Mouse (Mus musculus): ENCODE results near the gene Dync1li2. TPM values are rescaled to one million over a fixed set of nuclear protein-coding genes. Genes with fewer than 3 reads are reported as not detected.

The Dync1li2 gene
- 100 to 1,000 TPM in 1 of 2 experiments, 10 to 100 TPM in 1; 93.5 to 104 TPM for total RNA-seq (2021)

- intact Hi-C loops (cut with DNase I), result loop anchor here (1.0 to 5.0 kb wide), 5 partner anchors 48 to 200 kb away; partner anchors contain the start of genes Car7, Ciao2b, Cmtm4 and Nae1
- DNase-seq (ENCODE audit: low spot score), result peak; percentile 77
Measured at GRCm38 (mm10) chr8:104442299-104443124, at the start of gene Dync1li2. Gene Dync1li2, minus strand, starts transcription at chr8:104443047.

GRCm38 (mm10) chr8:104479091-104479490 lies 36.2 kb upstream of the Dync1li2 start:
- no peak for DNase-seq (ENCODE audit: low spot score)
- intact Hi-C loops (cut with DNase I), result no loop called here

- intact Hi-C loops (cut with DNase I), result no loop called here
- no peak for DNase-seq (ENCODE audit: low spot score)
Measured at GRCm38 (mm10) chr8:104472465-104472864, 29.6 kb upstream of the Dync1li2 start.

GRCm38 (mm10) chr8:104467463-104467862 lies 24.6 kb upstream of the Dync1li2 start:
- intact Hi-C loops (cut with DNase I), result no loop called here
- DNase-seq (ENCODE audit: low spot score), result no peak

- no peak for DNase-seq (ENCODE audit: low spot score)
- intact Hi-C loops (cut with DNase I), result no loop called here
Measured at GRCm38 (mm10) chr8:104452177-104452576, 9.3 kb upstream of the Dync1li2 start.

GRCm38 (mm10) chr8:104448796-104449195 lies 5.9 kb upstream of the Dync1li2 start:
- intact Hi-C loops (cut with DNase I), result no loop called here

GRCm38 (mm10) chr8:104446016-104446415 lies 3.2 kb upstream of the Dync1li2 start:
- intact Hi-C loops (cut with DNase I), result no loop called here
- DNase-seq (ENCODE audit: low spot score), result no peak

More at GRCm38 (mm10) chr8:104448796-104449195, 5.9 kb upstream of the Dync1li2 start:
- DNase-seq (ENCODE audit: low spot score), result no peak

GRCm38 (mm10) chr8:104445248-104445647 lies 2.4 kb upstream of the Dync1li2 start:
- no peak for DNase-seq (ENCODE audit: low spot score)
- intact Hi-C loops (cut with DNase I), result no loop called here

GRCm38 (mm10) chr8:104443125-104443679 lies 355 bp upstream of the Dync1li2 start:
- intact Hi-C loops (cut with DNase I), result loop anchor here (1.0 to 5.0 kb wide), 5 partner anchors 48 to 199 kb away; partner anchors contain the start of genes Car7, Ciao2b, Cmtm4 and Nae1
- no peak for DNase-seq (ENCODE audit: low spot score)

GRCm38 (mm10) chr8:104441613-104442012 lies 1.2 kb downstream of the Dync1li2 start:
- intact Hi-C loops (cut with DNase I), result loop anchor here (2.0 to 5.0 kb wide), 4 partner anchors 47 to 201 kb away; partner anchors contain the start of genes Car7, Ciao2b, Cmtm4 and Nae1
- DNase-seq (ENCODE audit: low spot score), result no peak

- DNase-seq (ENCODE audit: low spot score), result no peak
- intact Hi-C loops (cut with DNase I), result loop anchor here (10.0 kb wide), 2 partner anchors 185 to 325 kb away; partner anchors contain the start of gene Cklf
Measured at GRCm38 (mm10) chr8:104439461-104439860, 3.4 kb downstream of the Dync1li2 start.

GRCm38 (mm10) chr8:104437494-104438135 lies 5.2 kb downstream of the Dync1li2 start:
- DNase-seq (ENCODE audit: low spot score), result no peak
- intact Hi-C loops (cut with DNase I), result loop anchor here (10.0 kb wide), 2 partner anchors 183 to 323 kb away; partner anchors contain the start of gene Cklf

- no peak for DNase-seq (ENCODE audit: low spot score)
- intact Hi-C loops (cut with DNase I), result loop anchor here (10.0 kb wide), 2 partner anchors 182 to 322 kb away; partner anchors contain the start of gene Cklf
Measured at GRCm38 (mm10) chr8:104436591-104436990, 6.3 kb downstream of the Dync1li2 start.

- intact Hi-C loops (cut with DNase I), result loop anchor here (10.0 kb wide), 2 partner anchors 181 to 321 kb away; partner anchors contain the start of gene Cklf
- peak; percentile 92 for DNase-seq (ENCODE audit: low spot score)
Measured at GRCm38 (mm10) chr8:104436038-104436437, 6.8 kb downstream of the Dync1li2 start.

GRCm38 (mm10) chr8:104434826-104435354 lies 8.0 kb downstream of the Dync1li2 start:
- no peak for DNase-seq (ENCODE audit: low spot score)
- intact Hi-C loops (cut with DNase I), result loop anchor here (10.0 kb wide), 2 partner anchors 180 to 320 kb away; partner anchors contain the start of gene Cklf

GRCm38 (mm10) chr8:104434275-104434674 lies 8.6 kb downstream of the Dync1li2 start:
- intact Hi-C loops (cut with DNase I), result loop anchor here (10.0 kb wide), 2 partner anchors 179 to 319 kb away; partner anchors contain the start of gene Cklf
- no peak for DNase-seq (ENCODE audit: low spot score)

- DNase-seq (ENCODE audit: low spot score), result no peak
- intact Hi-C loops (cut with DNase I), result loop anchor here (10.0 kb wide), 2 partner anchors 179 to 319 kb away; partner anchors contain the start of gene Cklf
Measured at GRCm38 (mm10) chr8:104433191-104433842, 9.5 kb downstream of the Dync1li2 start.

- DNase-seq (ENCODE audit: low spot score), result no peak
- intact Hi-C loops (cut with DNase I), result loop anchor here (1.0 to 10.0 kb wide), 3 partner anchors 38 to 318 kb away; partner anchors contain the start of gene Cklf
Measured at GRCm38 (mm10) chr8:104432656-104433055, 10.2 kb downstream of the Dync1li2 start.

- DNase-seq (ENCODE audit: low spot score), result no peak
- intact Hi-C loops (cut with DNase I), result loop anchor here (10.0 kb wide), 2 partner anchors 175 to 315 kb away; partner anchors contain the start of gene Cklf
Measured at GRCm38 (mm10) chr8:104430230-104430629, 12.6 kb downstream of the Dync1li2 start.

Data from heart, postnatal 25 days (tissue).